Mouse (Mus musculus): ENCODE results near the gene Tbc1d19. TPM values are rescaled to one million over a fixed set of nuclear protein-coding genes. Genes with fewer than 3 reads are reported as not detected.

Tbc1d19 gene
- polyA plus RNA-seq, 1 experiment, result 22.5 TPM

GRCm38 (mm10) chr5:53947549-53948183 is 138.3 kb downstream of the Tbc1d19 start:
- H3K9ac ChIP-seq (ENCODE audit: low read depth, poor library complexity, severe bottlenecking), result no peak overlapping the region
- H3K27me3 ChIP-seq (ENCODE audit: control insufficient read depth, insufficient read depth, low read length, poor library complexity, severe bottlenecking), result no peaks in the 10 kb centered on the region
- H3K4me3 ChIP-seq (ENCODE audit: low read depth, low read length), result no peak overlapping the region
- no peaks in the 10 kb centered on the region for H3K36me3 ChIP-seq (ENCODE audit: control insufficient read depth, insufficient read depth, low read length, poor library complexity, severe bottlenecking)
- H3K27ac ChIP-seq (ENCODE audit: insufficient read depth, low read length), result no peak overlapping the region
- peaks cover 5% of the 10 kb centered on the region for H3K4me1 ChIP-seq (ENCODE audit: control insufficient read depth, insufficient read depth, low read length)
- no peak for TF ChIP-seq POLR2A (IDR thresholded peaks at IDR 0.05; ENCODE audit: insufficient read depth, low read length)
- TF ChIP-seq CTCF (IDR thresholded peaks at IDR 0.05; ENCODE audit: low read depth, low read length), result no peak
- TF ChIP-seq EP300 (IDR thresholded peaks at IDR 0.05; ENCODE audit: insufficient read depth, low read depth, low read length), result no peak
- no peaks in the 10 kb centered on the region for H3K9me3 ChIP-seq (replicated peaks; ENCODE audit: control insufficient read depth, insufficient read depth, low read length, poor library complexity, severe bottlenecking)

- Histone ChIP-seq H3K27me3 (ENCODE audit: control insufficient read depth, insufficient read depth, low read length, poor library complexity, severe bottlenecking) (no peaks in the 10 kb centered on the region), H3K4me3 (ENCODE audit: low read depth, low read length) (no peak overlapping the region), H3K9me3 (replicated peaks; ENCODE audit: control insufficient read depth, insufficient read depth, low read length, poor library complexity, severe bottlenecking) (no peaks in the 10 kb centered on the region), H3K4me1 (ENCODE audit: control insufficient read depth, insufficient read depth, low read length) (peaks cover 5% of the 10 kb centered on the region), H3K36me3 (ENCODE audit: control insufficient read depth, insufficient read depth, low read length, poor library complexity, severe bottlenecking) (no peaks in the 10 kb centered on the region), H3K27ac (ENCODE audit: insufficient read depth, low read length) (no peak overlapping the region), H3K9ac (ENCODE audit: low read depth, poor library complexity, severe bottlenecking) (no peak overlapping the region)
- TF ChIP-seq CTCF (IDR thresholded peaks at IDR 0.05; ENCODE audit: low read depth, low read length), result no peak
- TF ChIP-seq EP300 (IDR thresholded peaks at IDR 0.05; ENCODE audit: insufficient read depth, low read depth, low read length), result no peak
- no peak for TF ChIP-seq POLR2A (IDR thresholded peaks at IDR 0.05; ENCODE audit: insufficient read depth, low read length)
Measured at GRCm38 (mm10) chr5:53948606-53949266, 139.3 kb downstream of the Tbc1d19 start.

DNA sequence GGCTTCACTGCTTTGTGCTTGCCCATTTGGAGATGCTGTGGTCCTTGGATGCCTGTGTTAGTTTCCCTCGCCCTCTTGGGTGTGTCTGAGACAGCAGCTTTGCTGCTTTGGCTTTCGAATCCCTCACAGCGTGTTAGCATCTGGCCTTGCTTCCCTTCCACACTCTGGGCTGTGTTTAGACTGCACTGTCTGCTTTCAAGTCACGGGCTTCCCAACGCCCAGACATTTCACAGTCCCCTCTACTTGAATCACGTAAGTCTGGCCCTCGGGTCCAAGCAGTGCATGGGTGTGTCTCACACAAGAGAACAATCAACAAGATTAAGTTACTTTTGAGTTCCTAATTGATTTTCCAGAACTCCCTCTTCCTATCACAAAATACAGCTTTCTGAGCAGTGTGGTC is 140.8 kb downstream of the Tbc1d19 start:
- Histone ChIP-seq H3K4me1 (ENCODE audit: control insufficient read depth, insufficient read depth, low read length) (peaks cover 5% of the 10 kb centered on the region), H3K27ac (ENCODE audit: insufficient read depth, low read length) (no peak overlapping the region), H3K27me3 (ENCODE audit: control insufficient read depth, insufficient read depth, low read length, poor library complexity, severe bottlenecking) (no peaks in the 10 kb centered on the region), H3K36me3 (ENCODE audit: control insufficient read depth, insufficient read depth, low read length, poor library complexity, severe bottlenecking) (no peaks in the 10 kb centered on the region), H3K9me3 (replicated peaks; ENCODE audit: control insufficient read depth, insufficient read depth, low read length, poor library complexity, severe bottlenecking) (no peaks in the 10 kb centered on the region), H3K9ac (ENCODE audit: low read depth, poor library complexity, severe bottlenecking) (no peak overlapping the region), H3K4me3 (ENCODE audit: low read depth, low read length) (no peak overlapping the region)
- no peak for TF ChIP-seq EP300 (IDR thresholded peaks at IDR 0.05; ENCODE audit: insufficient read depth, low read depth, low read length)
- TF ChIP-seq POLR2A (IDR thresholded peaks at IDR 0.05; ENCODE audit: insufficient read depth, low read length), result no peak
- no peak for TF ChIP-seq CTCF (IDR thresholded peaks at IDR 0.05; ENCODE audit: low read depth, low read length)

DNA sequence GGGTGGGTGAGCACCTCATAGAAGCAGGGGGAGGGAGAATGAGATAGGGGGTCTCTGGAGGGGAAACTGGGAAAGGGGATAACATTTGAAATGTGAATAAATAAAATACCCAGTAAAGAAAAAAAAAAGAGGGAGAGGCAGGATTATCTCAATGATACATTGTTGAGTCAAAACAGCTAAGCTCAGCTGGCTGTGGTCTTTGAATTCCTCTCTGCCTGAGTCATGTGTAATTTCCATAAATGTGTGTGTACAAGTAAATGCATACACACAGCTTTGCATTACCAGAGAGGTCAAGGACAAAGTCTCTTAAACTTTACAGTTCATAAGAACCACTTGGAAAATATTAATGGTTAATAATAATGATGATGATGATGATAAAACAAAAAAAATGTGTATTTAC is 143.8 kb downstream of the Tbc1d19 start:
- H3K27me3 ChIP-seq (ENCODE audit: control insufficient read depth, insufficient read depth, low read length, poor library complexity, severe bottlenecking), result no peaks in the 10 kb centered on the region
- no peaks in the 10 kb centered on the region for H3K9me3 ChIP-seq (replicated peaks; ENCODE audit: control insufficient read depth, insufficient read depth, low read length, poor library complexity, severe bottlenecking)
- peaks cover 5% of the 10 kb centered on the region for H3K4me1 ChIP-seq (ENCODE audit: control insufficient read depth, insufficient read depth, low read length)
- H3K9ac ChIP-seq (ENCODE audit: low read depth, poor library complexity, severe bottlenecking), result no peak overlapping the region
- no peak overlapping the region for H3K27ac ChIP-seq (ENCODE audit: insufficient read depth, low read length)
- no peak overlapping the region for H3K4me3 ChIP-seq (ENCODE audit: low read depth, low read length)
- no peak for TF ChIP-seq CTCF (IDR thresholded peaks at IDR 0.05; ENCODE audit: low read depth, low read length)
- no peak for TF ChIP-seq EP300 (IDR thresholded peaks at IDR 0.05; ENCODE audit: insufficient read depth, low read depth, low read length)
- no peak for TF ChIP-seq POLR2A (IDR thresholded peaks at IDR 0.05; ENCODE audit: insufficient read depth, low read length)
- H3K36me3 ChIP-seq (ENCODE audit: control insufficient read depth, insufficient read depth, low read length, poor library complexity, severe bottlenecking), result no peaks in the 10 kb centered on the region

Other genes starting within 250 kb of the Tbc1d19 start
- not detected in 2 replicates for gene Cckar, start 101.9 kb upstream of the Tbc1d19 start, polyA plus RNA-seq (2011; ENCODE audit: insufficient read depth, insufficient read length, low read depth, missing spikeins)
- gene Stim2, start 188.9 kb downstream of the Tbc1d19 start, polyA plus RNA-seq (2011; ENCODE audit: insufficient read depth, insufficient read length, low read depth, missing spikeins), result 13.7 and 15.2 TPM in 2 replicates

All from ES-Bruce4 (cell line).